Mouse (Mus musculus): ENCODE data around the gene Theg. TPM values are rescaled to one million over a fixed set of nuclear protein-coding genes. Genes with fewer than 3 reads are reported as not detected.

Gene Theg
- total RNA-seq, 2 experiments from 2014 or later: not detected

- no peak for DNase-seq (ENCODE audit: low spot score in 2 of 2)
Measured at GRCm38 (mm10) chr10:79537271-79537670, 49.9 kb downstream of the Theg start.

- no peak for DNase-seq (ENCODE audit: low spot score in 2 of 2)
Measured at GRCm38 (mm10) chr10:79536461-79537080, 50.6 kb downstream of the Theg start.

- no peak for DNase-seq (ENCODE audit: low spot score in 2 of 2)
Measured at GRCm38 (mm10) chr10:79535431-79535830, 51.7 kb downstream of the Theg start.

GRCm38 (mm10) chr10:79534426-79534825 lies 52.7 kb downstream of the Theg start:
- no peak for DNase-seq (ENCODE audit: low spot score in 2 of 2)

GRCm38 (mm10) chr10:79533126-79533911 lies 53.8 kb downstream of the Theg start, which contains the start of gene Plpp2:
Gene Plpp2, minus strand, starts transcription at chr10:79533796.
- DNase-seq (ENCODE audit: low spot score in 2 of 2): peak in 1 of 2 experiments; percentile 26

GRCm38 (mm10) chr10:79532678-79533077 lies 54.5 kb downstream of the Theg start:
- DNase-seq (ENCODE audit: low spot score in 2 of 2): peak in 1 of 2 experiments; percentile 0

GRCm38 (mm10) chr10:79531593-79531992 lies 55.5 kb downstream of the Theg start:
- DNase-seq (ENCODE audit: low spot score in 2 of 2): peak in 1 of 2 experiments; percentile 1

- DNase-seq (ENCODE audit: low spot score in 2 of 2): no peak
Measured at GRCm38 (mm10) chr10:79530721-79531120, 56.4 kb downstream of the Theg start.

GRCm38 (mm10) chr10:79530241-79530640 lies 56.9 kb downstream of the Theg start:
- no peak for DNase-seq (ENCODE audit: low spot score in 2 of 2)

GRCm38 (mm10) chr10:79528081-79528480 lies 59.0 kb downstream of the Theg start:
- no peak for DNase-seq (ENCODE audit: low spot score in 2 of 2)

GRCm38 (mm10) chr10:79527453-79527845 lies 59.7 kb downstream of the Theg start:
- DNase-seq (ENCODE audit: low spot score in 2 of 2): no peak

- DNase-seq (ENCODE audit: low spot score in 2 of 2): no peak
Measured at GRCm38 (mm10) chr10:79526661-79527452, 60.3 kb downstream of the Theg start.

Small RNAs within 50 kb of the gene (microRNA-seq; reads per million reads assigned to microRNA genes)
- 0.28 to 1.6 reads per million in 2 experiments for gene Mir6909

Other genes starting within 250 kb of the Theg start
- not detected for gene Vmn2r82, start 230.8 kb downstream of the Theg start, total RNA-seq (2021)
- not detected for gene Vmn2r83, start 118.6 kb downstream of the Theg start, total RNA-seq (2021)
- 1 to 10 TPM; 5.2 to 8.5 TPM for gene Plpp2, start 53.5 kb downstream of the Theg start, total RNA-seq (2021)
- gene Mier2, start 32.1 kb downstream of the Theg start, total RNA-seq (2021): 10 to 100 TPM; 51.5 to 52.8 TPM
- 1 to 10 TPM; 6.5 to 8.3 TPM for gene C2cd4c, start 26.7 kb upstream of the Theg start, total RNA-seq (2021)
- 10 to 100 TPM; 42.7 to 44.5 TPM for gene Shc2, start 50.6 kb upstream of the Theg start, total RNA-seq (2021)
- gene Odf3l2, start 58.4 kb upstream of the Theg start, total RNA-seq (2021): under 1 TPM; 0.52 to 0.53 TPM
- gene Madcam1, start 77.2 kb upstream of the Theg start, total RNA-seq (2021): under 1 TPM in 1 of 2 experiments, not detected in 1; 0.37 TPM
- 10 to 100 TPM; 72.3 to 73.2 TPM for gene Tpgs1, start 82.0 kb upstream of the Theg start, total RNA-seq (2021)
- 10 to 100 TPM; 60.9 to 68.5 TPM for gene Cdc34, start 94.9 kb upstream of the Theg start, total RNA-seq (2021)
- gene Gzmm, start 101.7 kb upstream of the Theg start, total RNA-seq (2021): 1 to 10 TPM; 1.7 to 1.9 TPM
- gene Bsg, start 117.2 kb upstream of the Theg start, total RNA-seq (2021): 100 to 1,000 TPM; 695 to 807 TPM
- gene Hcn2, start 129.3 kb upstream of the Theg start, total RNA-seq (2021): 10 to 100 TPM; 89.2 to 96.6 TPM
- 10 to 100 TPM; 45.3 to 49.0 TPM for gene Polrmt, start 159.2 kb upstream of the Theg start, total RNA-seq (2021)
- 1 to 10 TPM in 1 of 2 experiments, under 1 TPM in 1; 0.88 to 1.7 TPM for gene Fgf22, start 167.7 kb upstream of the Theg start, total RNA-seq (2021)
- 10 to 100 TPM; 86.1 to 90.5 TPM for gene Rnf126, start 179.6 kb upstream of the Theg start, total RNA-seq (2021)
- 1 to 10 TPM; 1.2 to 2.4 TPM for gene Fstl3, start 189.9 kb upstream of the Theg start, total RNA-seq (2021)
- gene Prss57, start 203.6 kb upstream of the Theg start, total RNA-seq (2021): under 1 TPM in 1 of 2 experiments, not detected in 1; 0.16 TPM
- gene Palm, start 206.2 kb upstream of the Theg start, total RNA-seq (2021): 100 to 1,000 TPM; 356 to 379 TPM
- under 1 TPM; 0.26 to 0.53 TPM for gene Misp, start 233.7 kb upstream of the Theg start, total RNA-seq (2021)

Measured in layer of hippocampus, postnatal 14 days (tissue).